Mouse (Mus musculus): ENCODE data around the gene Gh.
"Not testable (repeated sequence)": the region's sequence is repeated elsewhere in the genome, so short reads cannot be mapped to it uniquely, and the experiment has no call there.

Gh gene

DNA sequence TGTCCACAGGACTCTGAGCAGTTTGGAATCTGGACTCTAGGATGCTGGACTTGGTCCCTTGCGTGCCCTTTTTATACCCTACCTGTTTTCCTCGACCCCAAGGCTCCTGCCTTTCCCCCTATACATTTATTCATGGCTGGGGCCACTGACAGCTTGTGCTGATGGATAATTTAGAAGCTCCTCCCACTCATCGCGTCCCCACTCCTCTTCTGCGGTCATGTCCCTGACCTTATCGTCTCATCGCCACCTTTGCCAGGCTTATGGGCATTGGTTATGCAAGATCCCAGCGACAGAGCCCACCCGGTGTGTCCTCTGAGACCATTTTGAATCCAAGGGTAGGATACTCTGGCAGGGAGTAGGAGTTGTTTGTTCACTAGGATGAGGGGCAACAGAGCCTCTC, at the start of gene Gh:
Gh (minus strand) TSS at position 101 of the 400 bp plus-strand sequence.
- DNase-seq (ENCODE audit: low read depth, low spot score), result no peak

DNA sequence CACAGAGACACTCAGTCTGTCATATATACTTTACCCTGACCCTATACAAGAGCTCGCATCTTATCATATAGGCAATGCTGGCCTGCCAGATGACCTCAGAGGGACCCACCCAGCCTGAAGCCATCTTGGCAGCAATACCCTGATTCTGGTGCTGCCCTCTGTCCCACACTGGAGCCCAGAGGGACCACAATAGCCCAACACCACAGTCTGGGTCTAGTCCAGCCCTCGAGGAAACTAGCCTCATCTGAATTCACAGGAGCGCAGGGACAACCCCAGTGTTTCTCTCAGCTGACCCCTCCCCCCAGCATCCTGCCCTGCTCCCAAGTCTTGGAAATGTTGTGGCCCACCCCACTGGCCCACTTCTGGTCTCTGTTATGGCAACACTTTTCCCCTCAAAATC, 49.6 kb upstream of the Gh start:
- DNase-seq (ENCODE audit: low read depth, low spot score), result no peak

DNA sequence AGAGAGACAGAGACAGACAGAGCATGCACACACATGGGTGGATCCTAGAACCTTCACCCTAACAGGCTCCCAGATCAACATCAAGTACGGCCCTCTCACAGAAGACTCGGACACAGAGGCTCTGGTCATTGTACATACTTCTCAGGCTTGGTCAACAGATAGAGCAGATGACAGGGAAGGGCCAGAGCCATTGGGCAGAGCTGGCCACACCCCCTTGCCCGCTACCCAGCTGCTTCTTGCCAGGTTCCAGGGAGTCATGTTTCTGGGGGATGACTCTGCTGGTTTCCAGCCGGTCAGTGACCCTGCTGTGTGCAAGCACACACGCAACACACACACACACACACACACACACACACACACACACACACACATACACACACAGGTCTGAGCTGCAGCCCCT, 49.2 kb upstream of the Gh start:
- DNase-seq (ENCODE audit: low read depth, low spot score), result no peak

DNA sequence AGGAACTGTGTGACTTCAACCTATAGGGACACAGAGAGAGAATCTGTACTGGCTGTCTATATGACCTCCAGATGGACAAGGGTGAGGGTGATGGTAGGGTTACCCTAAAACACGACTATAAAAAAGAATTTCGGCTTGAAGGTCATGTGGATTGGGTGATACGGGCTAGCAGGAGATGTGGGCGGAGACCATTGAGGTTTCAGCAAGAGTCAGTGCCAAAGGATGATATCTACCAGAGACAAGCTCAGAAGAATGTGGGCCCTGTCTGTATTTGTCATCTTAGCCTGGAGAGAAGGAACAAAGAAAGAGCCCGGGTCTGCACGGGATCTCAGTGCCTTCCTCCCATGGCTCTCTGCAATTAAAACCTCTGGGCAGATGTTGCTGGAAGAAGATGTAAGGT, 48.1 kb upstream of the Gh start:
- no peak for DNase-seq (ENCODE audit: low read depth, low spot score)

DNA sequence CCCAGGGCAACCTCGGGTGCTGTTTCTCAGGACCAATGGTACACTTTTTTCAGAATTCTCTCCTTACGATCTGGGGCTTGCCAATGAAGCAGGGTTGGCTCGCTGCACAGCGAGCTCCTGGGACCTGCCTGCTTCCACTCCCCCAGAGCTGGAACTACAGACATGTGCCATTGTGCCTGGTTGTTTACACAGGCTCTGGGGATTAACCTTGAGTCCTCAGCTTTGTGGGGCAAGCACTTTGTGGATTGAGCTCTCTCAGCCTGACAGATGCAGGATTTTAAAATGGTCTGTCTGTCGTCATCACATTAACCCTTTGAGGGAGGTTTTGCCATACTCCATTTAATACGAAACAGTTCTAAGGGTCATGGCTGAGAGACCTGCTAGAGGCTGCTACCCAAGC, 43.2 kb upstream of the Gh start:
- DNase-seq (ENCODE audit: low read depth, low spot score), result no peak

DNA sequence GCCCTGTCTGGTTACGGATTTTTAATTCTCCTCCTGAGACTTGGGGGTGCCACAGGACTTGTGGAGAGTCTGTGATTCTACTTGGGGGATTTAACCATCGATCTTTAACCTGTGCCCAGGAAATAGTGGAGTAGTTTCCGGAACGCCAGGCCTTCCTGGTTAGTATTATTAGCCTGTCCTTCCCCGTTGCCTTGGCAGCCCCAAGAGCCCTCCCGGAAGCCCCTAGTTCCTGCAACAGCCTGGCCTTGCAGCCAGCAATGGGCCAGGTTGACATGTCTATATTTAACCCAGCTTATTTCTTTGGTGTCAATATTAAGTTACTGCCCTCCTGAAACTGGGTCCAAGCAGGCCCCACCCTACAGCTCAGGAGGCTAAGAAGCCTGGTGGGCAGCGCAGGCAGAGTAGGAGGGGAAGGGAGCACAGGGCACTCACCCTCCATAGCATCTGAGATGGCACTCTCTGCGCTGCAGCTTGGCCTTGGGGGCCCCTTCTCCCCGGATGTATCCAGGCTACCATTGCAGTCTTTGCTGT, 39.4 kb upstream of the Gh start:
- DNase-seq (ENCODE audit: low read depth, low spot score), result no peak

DNA sequence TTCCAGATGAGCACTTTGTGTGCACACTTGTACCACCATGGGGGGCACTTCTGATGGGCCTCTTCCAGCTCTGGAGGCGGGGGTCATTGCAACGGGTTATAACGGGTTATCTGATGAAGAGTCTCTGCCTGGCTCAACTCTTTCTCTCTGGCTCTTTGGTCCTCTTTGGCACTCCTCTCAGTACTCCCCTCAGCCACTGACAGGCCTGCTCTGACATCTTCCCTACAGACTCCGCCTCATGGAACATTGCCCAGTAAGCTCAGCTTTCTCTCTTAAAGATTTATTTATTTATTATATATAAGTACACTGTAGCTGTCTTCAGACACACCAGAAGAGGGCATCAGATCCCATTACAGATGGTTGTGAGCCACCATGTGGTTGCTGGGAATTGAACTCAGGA, 37.7 kb upstream of the Gh start:
- DNase-seq (ENCODE audit: low read depth, low spot score), result not testable (repeated sequence)

DNA sequence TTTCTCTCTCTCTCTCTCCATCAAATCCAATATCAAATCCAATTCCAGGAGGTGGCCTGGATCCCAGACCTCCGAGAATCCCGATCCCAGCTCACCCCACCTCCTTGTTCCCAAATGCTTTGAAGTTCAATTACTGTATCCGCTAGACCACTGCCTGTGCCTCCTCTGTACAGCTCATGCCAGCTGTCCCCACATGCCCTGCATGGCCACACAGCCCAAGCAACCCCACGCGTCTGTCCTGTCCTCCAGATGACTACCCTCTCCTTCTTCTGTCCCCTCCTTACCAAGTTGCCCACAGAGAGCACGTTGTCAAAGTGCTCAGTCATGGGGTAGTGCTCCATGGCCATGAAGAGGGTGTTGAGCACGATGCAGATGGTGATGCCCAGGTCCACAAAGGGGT, 37.2 kb upstream of the Gh start:
- DNase-seq (ENCODE audit: low read depth, low spot score), result no peak

DNA sequence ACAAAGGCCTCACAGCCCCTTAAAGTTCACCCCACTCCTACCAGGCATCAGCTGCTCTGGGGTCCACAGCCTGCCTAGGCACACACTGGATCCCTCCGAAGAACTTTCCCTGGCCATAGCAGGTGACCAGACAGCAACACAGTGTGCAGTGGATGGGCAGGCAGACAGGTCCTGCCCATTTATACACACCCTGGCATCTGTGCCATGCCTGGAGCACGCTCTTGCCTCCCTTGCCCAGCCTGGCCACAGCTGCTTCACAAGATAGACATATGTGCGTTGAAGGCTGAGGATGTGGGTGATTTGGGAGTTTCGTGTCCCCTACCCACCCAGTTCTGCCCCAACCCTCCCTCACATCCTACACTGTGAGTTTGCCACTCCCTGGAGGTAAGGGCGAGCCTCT, 36.4 kb upstream of the Gh start:
- DNase-seq (ENCODE audit: low read depth, low spot score), result no peak

DNA sequence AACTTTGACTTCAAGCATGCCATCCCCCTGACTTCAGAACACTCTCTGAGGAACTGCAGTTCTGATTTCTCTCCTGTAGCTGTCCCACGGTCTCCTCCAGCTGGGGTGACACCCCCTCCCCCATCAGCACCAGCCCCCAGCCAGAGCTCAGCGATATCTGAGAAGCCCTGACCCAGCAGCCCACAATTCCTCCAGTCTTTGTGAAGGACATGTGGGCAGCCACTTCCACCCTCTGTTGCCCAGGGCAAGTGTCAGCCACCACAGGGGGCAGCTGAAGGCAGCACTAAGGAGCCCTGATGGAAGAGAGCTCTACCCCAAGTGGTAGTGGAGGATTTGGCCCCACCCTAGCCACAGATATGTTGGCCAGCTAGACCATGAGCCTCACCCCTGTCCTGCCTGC, 32.4 kb upstream of the Gh start:
- DNase-seq (ENCODE audit: low read depth, low spot score), result no peak

DNA sequence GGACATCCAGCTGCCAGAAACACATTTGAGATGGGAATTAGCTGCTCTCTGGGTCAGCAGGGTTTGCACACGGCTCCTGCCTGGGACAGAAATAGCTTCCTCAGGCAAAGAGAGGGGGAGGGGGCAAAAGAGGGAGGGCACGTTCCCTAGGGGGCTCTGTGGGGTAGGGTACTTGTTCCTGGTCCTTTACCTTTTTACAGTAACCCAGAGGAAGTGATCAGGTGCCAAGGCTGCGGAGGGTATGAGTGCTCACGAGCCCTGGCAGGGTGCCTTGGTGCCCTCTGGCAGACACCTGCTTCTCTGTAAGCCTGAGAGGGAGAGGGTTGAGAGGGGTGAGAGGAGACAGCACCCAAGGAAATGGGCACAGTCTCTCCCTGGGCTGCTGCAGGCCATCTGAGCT, 30.8 kb upstream of the Gh start:
- no peak for DNase-seq (ENCODE audit: low read depth, low spot score)

DNA sequence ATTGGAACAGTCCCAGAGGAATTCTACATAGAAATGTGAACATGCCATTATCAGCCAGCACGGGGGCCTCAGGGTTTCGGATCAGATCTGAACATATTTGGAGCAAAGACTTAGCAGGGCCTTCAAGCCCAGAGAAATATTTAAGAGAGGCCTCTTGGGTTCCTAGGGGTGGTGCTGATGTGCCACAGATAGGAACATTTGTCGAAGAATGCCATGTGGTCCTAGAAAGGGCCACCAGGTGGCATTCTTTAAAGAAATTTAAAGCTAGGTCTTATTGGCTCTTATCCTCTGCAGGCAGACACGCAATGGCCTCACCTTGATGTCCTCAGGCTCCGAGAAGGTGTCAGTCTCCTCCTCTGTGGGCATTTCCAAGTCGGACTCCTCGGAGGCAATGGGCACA, 28.0 kb upstream of the Gh start:
- DNase-seq (ENCODE audit: low read depth, low spot score), result peak; percentile 85

DNA sequence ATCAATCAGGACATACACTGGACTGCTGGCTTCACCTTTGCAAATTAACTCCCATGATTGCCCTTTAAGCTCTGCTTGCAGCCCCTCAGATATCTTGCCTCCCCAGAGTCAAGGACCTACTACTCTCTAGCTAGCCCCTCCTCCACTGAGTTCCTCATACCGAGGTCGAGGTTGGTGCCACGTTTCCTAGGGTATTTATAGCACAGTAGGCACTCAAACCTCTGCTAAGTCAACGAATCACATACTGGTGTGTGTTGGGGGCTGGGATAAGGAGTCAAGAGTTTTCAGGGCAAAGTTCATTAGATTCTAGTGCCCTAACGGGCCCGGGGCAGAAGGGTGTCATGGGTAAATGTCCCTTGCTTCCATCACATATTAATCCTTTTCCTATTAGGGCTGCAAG, 27.5 kb upstream of the Gh start:
- DNase-seq (ENCODE audit: low read depth, low spot score), result no peak

DNA sequence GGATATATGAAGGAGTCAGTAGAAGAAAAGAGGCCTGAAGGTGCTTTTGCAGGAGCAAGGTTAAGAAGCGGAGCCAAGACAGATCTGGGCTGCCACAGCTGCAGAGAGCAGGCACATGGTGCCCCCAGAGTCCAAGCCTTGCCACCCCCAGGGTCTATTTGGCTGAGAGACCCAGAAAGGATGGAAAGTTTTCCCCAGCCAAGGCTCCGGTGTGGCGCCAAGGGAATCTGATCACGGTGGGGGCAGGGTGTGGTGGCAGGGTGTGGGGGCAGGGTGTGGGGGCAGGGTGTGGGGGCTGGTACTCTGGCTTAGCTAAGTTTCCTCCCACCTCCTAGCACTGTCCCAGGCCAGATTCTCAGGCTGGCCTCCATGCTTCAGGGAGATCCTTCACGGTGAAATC, 26.9 kb upstream of the Gh start:
- DNase-seq (ENCODE audit: low read depth, low spot score), result no peak

DNA sequence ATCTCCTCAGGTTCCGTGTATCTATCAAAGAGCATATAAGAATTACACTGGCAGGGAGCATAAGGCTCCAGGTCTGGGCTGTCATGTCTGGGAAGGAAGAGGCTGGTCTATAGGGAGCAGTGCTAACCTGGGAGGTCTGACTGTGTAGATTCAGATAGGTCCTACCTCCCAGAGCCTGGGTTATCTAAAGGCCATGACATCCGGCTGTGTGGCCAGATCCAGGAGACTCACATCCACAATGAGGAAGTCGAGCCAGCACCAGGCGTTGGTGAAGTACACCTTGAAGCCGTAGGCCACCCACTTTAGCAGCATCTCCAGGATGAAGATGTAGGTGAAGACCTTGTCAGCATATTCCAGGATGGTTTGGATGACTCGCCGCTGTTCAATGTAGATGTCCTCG, 24.8 kb upstream of the Gh start:
- no peak for DNase-seq (ENCODE audit: low read depth, low spot score)

DNA sequence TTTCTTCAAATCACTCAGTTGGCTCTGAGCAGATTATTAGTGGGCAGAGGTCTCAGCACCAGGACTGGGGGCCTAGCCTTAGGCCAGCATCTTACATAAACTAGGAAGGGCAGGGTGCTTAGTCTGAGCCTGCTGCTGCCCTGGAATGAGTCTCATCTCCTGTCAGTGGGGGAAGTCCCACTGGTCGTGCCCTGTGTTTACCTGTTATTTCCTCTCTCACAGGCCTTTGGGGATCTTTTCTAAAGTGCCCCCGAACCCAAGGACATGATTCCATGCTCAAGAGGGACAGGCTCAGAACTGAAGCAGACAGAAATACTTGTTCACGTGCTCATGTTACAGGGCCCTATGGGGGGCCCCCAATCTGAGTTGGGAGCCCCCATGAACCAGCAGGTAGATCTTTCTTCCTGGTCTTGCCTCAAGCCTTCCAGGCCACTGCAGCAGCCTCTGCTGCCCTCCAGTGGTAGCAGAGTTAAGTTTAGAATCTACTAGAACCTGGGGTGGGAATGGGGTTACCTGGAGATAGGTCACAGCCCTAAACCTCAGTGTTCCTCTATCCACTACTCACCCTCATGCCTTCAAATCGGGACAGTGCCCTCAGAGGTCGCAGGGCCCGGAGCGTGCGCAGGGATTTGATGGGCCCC, 24.0 kb upstream of the Gh start:
- peak; percentile 86 for DNase-seq (ENCODE audit: low read depth, low spot score)

DNA sequence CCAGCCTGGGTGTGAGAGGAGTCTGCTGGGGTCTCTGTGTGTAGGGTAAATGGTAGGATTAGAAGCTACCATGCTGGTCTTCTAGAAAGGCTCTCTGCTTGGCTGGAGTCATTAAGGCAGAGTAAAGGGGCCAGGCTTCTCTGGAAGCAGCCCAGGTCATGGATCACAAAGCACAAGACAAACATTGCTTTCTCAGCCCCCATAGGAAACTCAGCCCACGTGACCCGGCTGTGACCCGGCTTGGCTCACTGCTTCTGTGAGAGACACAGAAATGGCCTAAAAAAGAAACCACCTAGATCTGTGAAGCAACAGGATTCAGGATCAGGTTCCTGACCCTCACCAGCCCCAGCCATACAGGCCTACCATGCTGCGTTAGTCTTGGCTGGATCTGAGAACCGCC, 23.2 kb upstream of the Gh start:
- no peak for DNase-seq (ENCODE audit: low read depth, low spot score)

DNA sequence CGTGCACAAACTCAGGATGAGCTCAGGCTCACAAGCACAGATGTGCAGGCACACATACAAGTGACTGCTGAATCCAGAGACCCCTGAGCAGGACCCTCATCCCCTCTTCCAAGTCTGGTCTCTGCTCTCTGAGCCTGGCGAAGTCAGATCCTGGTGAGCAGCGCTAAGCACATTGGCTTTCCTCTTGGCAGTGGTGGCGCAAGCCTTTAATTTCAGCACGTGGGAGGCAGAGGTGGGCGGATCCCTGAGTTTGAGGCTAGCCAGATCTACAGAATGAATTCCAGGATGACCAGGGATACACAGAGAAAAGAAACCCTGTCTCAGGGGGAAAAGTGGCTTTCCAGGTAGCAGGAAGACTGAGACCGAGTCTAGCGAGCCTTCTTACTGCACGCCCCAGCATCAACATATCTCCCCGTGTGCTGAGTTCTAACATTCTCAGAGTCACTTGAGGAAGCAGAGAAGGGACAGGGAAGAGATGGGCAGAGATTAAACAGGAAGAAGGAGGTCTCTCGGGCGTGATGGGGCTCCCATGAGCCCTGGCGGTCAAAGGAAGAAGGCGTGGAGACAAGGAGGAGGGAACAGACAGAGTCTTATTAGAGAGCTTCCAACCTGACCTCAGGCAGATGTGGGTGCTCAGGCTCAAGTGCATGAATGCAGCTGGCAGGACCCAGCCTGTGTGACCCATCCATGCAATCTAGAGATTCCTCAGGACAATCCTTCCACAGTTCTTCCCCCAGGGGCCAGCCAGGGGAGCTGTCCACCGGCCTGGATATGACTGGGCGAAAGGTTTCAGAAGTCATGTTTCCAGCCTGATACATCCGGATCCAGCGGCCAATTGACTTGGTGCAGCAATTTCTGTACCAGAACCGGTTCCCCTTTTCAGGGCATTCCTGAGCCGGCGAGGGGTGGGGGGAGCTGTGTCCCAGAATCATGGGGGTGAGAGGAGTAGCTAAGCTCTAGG, 17.0 kb upstream of the Gh start:
- DNase-seq (ENCODE audit: low read depth, low spot score), result no peak

DNA sequence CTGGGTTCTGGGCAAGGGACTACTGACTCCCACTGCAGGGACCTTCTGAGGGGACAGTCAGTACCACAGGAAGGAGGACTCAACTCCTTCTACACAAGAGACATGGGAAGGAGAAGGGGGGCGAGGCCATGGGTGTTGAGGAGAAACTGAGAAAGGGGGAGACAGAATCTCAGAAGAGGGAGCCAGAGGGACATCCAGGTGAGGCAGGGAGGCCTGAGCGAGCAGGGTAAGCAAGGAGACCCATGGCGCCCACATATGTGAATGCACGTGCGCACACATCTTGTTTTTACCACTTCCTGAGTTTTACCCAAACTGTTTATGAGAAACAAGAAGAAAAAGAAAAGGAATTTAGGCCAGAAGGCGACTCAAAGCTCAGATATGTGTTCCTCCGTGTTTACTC, 16.1 kb upstream of the Gh start:
- peak; percentile 42 for DNase-seq (ENCODE audit: low read depth, low spot score)

DNA sequence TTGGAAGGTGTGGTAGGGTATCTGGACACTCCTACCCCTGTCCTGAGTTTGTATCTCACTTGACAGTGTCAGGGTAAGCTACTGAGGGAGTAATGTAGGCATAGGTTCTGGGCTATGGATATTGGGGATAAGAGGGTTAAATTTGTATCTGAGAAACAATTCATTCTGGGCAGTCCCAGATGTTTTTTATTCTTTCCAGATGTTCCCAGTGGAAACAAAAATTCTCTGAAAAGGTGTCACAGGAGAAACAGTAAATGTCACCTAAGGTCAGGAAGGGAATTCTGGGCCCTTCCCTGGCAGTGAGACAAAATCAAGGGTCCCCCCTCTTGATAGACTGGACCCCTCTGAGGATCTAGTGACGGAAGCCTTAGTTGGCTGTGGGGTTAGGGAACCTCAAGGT, 14.8 kb upstream of the Gh start:
- DNase-seq (ENCODE audit: low read depth, low spot score), result no peak

DNA sequence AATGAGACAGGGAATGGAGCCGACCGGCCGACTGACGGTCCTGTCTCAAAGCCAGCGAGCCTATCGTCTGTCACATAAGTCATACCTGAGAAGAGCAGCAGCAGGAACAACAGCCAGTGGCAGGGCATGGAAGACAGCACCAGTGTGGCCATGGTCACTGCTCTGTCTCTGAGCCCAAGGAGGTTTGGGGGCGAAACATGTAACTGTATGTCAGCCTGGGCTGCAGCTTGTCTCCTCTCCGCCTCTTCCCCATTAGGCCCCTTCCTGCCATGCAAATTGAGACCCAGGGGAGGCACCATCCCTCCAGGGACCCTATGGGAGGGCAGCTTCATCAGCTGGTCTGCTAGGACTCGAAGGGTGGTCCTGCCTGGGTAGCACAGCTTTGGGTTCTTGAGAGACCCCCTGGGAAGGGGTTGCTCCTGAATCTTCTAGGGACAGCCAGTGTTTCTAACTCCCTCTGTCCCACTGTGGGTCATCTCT, 12.7 kb upstream of the Gh start, which contains the start of gene Cd79b:
Cd79b (minus strand) TSS at position 430 of the 480 bp plus-strand sequence.
- DNase-seq (ENCODE audit: low read depth, low spot score), result peak; percentile 31

DNA sequence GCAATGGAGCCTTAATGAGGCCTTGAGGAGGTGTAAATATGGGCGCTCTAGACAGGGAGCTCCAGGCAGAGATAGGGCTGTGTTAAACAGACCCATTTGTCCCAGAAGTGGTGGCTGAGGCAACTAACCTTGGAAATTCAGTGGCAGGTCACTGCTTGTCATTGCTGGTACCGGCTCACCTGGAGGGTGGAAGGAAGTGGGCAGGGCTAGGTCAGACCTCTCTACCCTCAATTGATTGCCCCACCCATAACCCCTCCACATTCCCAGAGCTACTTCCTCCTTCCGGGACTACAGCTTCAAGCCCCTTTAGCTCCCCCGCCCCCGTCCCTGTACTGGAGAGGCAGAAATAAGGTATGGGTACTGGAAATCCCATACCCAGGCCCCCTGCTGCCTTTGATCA, 11.9 kb upstream of the Gh start:
- peak; percentile 27 for DNase-seq (ENCODE audit: low read depth, low spot score)

DNA sequence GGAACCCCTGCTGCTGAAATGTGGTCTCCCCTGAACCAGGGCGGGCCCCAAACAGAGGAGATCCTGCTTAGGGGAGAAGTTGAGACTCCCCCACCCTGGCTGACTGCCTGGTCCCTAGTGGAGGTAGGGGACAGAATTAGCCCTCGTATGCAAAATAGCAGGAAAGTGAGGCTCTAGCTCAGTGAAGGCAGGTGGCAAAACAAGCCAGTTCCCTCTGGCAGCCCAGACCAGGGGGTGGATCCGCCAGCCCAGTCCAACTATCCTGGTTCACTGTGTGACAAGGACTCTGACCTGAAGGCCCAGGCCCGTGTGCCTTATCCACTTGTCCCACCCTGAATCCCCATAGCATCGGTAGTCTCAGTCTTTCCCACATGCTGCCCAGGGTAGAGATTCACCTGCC, 8.5 kb upstream of the Gh start:
- DNase-seq (ENCODE audit: low read depth, low spot score), result no peak
